Mouse (Mus musculus) limb, embryonic 14.5 days (tissue): ENCODE results near the gene Arhgap33. TPM values are rescaled to one million over a fixed set of nuclear protein-coding genes. Genes with fewer than 3 reads are reported as not detected.
"Not testable (repeated sequence)": the region's sequence is repeated elsewhere in the genome, so short reads cannot be mapped to it uniquely, and the experiment has no call there.

ENCODE experiments used
- ATAC-seq: fragments of 200-750 bp; cut with Nextera tagmentation; 2 replicates; pipeline ENCODE4 v1.8.0; 2017; ENCODE audit warnings: low read depth, moderate number of reproducible peaks, moderate TSS enrichment; ENCODE audit not compliant: low FRiP score
- DNase-seq: peaks from one replicate; pipeline ENCODE4 v3.0.0-alpha.2; 2015; ENCODE audit warnings: low spot score
- H3K27ac ChIP-seq: fragments of 300-500 bp; sonication (generic); replicated peaks from 2 replicates; pipeline ENCODE4 v1.5.1; 2014; ENCODE audit warnings: low read depth, mild to moderate bottlenecking, low read length, moderate library complexity, mixed read lengths
- H3K27me3 ChIP-seq: fragments of 300-500 bp; sonication (generic); 2 replicates; pipeline ENCODE4 v1.6.1; 2014; ENCODE audit warnings: low read length, mixed read lengths; ENCODE audit not compliant: control insufficient read depth, insufficient read depth
- H3K36me3 ChIP-seq: fragments of 300-500 bp; sonication (generic); 2 replicates; pipeline ENCODE4 v1.6.1; 2014; ENCODE audit warnings: mild to moderate bottlenecking, low read length, moderate library complexity, mixed read lengths; ENCODE audit not compliant: control insufficient read depth, insufficient read depth
- H3K4me1 ChIP-seq: fragments of 300-500 bp; sonication (generic); 2 replicates; pipeline ENCODE4 v1.6.1; 2014; ENCODE audit warnings: antibody characterized with exemption, low read length, mixed read lengths; ENCODE audit not compliant: control insufficient read depth, insufficient read depth
- H3K4me2 ChIP-seq: fragments of 300-500 bp; sonication (generic); replicated peaks from 2 replicates; pipeline ENCODE4 v1.6.1; 2014; ENCODE audit warnings: low read depth, mild to moderate bottlenecking, low read length, moderate library complexity; ENCODE audit not compliant: severe bottlenecking
- H3K4me3 ChIP-seq: fragments of 300-500 bp; sonication (generic); replicated peaks from 2 replicates; pipeline ENCODE4 v1.5.1; 2014; ENCODE audit warnings: low read length
- H3K9ac ChIP-seq: fragments of 300-500 bp; sonication (generic); 2 replicates; pipeline ENCODE4 v1.6.1; 2014; ENCODE audit warnings: mild to moderate bottlenecking, low read depth, low read length, moderate library complexity; ENCODE audit not compliant: severe bottlenecking
- H3K9me3 ChIP-seq: fragments of 300-500 bp; sonication (generic); 2 replicates; pipeline ENCODE4 v1.6.1; 2016; ENCODE audit warnings: low read length; ENCODE audit not compliant: control insufficient read depth
- POLR2A ChIP-seq: fragments of 200-500 bp; IDR thresholded peaks from 2 replicates; pipeline ENCODE4 v1.8.0; 2012; ENCODE audit warnings: inconsistent platforms, mild to moderate bottlenecking, moderate library complexity, borderline replicate concordance; ENCODE audit not compliant: insufficient read depth, insufficient read length; ENCODE audit errors: extremely low read depth
- WGBS: fragments of 180-500 bp; shearing (Covaris S2); extraction: QIAGEN DNeasy Blood & Tissue Kit; methylation state at CpG from one replicate; pipeline ENCODE4 v1.1.7; 2014; 5-methylcytosine and 5-hydroxymethylcytosine counted together
- polyA plus RNA-seq, 2 experiments: library from polyadenylated mRNA; depleted of rRNA in 1 of 2; stranded (reverse) in 1 of 2; unstranded in 1 of 2; fragments of >200 nt; fragmentation: Nextera tagmentation in 1 of 2; extraction: Ambion mirVana in 1 of 2; gene quantifications; 2 replicates each; pipeline versions ENCODE4 v1.2.1 to v1.2.3; 2012 to 2014

The Arhgap33 gene
- polyA plus RNA-seq, 2 experiments, result 9.7 to 66.1 TPM

DNA sequence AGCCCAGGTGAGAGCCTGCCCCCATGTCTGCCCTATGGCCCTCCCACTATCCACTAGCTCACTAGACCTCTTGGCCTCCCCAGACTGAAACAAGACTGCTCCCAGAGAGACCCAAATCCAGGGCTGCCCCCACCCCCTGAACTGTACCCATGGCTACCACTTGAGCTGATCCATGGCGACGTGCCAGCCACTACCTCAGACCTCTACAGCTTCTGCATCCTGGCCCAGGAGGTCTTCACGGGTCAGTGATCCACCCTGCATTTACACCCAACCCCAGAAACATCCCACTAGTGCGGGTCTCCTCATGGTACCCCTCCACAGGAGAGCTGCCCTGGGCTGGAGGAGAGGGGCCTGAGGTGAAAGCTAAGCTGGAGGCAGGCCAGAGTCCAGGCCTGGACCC lies 14.5 kb downstream of the Arhgap33 start:
- H3K36me3 ChIP-seq, result peaks cover 24% of the 10 kb centered on the region
- WGBS, result 75% methylated on average over 4 of the region's 4 CpGs
- H3K4me1 ChIP-seq, result no peaks in the 10 kb centered on the region
- no peak for TF ChIP-seq POLR2A
- ATAC-seq (no peak), DNase-seq (no peak)
- no peak overlapping the region for H3K27ac ChIP-seq
- H3K4me3 ChIP-seq, result no peak overlapping the region
- no peaks in the 10 kb centered on the region for H3K9me3 ChIP-seq
- no peak overlapping the region for H3K4me2 ChIP-seq
- H3K9ac ChIP-seq, result no peak overlapping the region
- H3K27me3 ChIP-seq, result no peaks in the 10 kb centered on the region

DNA sequence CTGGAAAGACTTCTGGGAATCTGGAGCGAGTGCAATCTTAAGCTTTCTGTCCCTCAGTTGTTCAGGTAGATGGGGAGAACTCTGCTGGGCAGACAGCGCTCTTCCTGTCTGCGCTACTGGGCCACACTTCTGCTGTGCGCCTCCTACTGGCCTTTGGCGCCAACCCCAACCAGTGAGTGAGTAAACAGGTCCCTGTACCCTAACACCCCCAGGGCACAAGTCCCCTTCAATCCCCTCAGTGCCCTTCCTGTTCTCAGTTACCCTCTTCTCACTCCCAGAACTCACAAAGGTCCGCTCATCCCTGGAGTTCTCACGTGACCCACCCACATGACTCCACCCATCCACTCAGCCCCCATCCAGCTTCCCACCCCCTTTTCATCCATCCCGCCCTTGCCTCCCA lies 16.5 kb downstream of the Arhgap33 start:
- Histone ChIP-seq H3K9ac (no peak overlapping the region), H3K27me3 (no peaks in the 10 kb centered on the region), H3K4me1 (no peaks in the 10 kb centered on the region), H3K27ac (no peak overlapping the region), H3K4me3 (no peak overlapping the region), H3K9me3 (no peaks in the 10 kb centered on the region), H3K36me3 (peaks cover 4% of the 10 kb centered on the region), H3K4me2 (no peak overlapping the region)
- 46% methylated on average over 8 of the region's 8 CpGs for WGBS
- no peak for ATAC-seq
- no peak for DNase-seq
- no peak for TF ChIP-seq POLR2A

DNA sequence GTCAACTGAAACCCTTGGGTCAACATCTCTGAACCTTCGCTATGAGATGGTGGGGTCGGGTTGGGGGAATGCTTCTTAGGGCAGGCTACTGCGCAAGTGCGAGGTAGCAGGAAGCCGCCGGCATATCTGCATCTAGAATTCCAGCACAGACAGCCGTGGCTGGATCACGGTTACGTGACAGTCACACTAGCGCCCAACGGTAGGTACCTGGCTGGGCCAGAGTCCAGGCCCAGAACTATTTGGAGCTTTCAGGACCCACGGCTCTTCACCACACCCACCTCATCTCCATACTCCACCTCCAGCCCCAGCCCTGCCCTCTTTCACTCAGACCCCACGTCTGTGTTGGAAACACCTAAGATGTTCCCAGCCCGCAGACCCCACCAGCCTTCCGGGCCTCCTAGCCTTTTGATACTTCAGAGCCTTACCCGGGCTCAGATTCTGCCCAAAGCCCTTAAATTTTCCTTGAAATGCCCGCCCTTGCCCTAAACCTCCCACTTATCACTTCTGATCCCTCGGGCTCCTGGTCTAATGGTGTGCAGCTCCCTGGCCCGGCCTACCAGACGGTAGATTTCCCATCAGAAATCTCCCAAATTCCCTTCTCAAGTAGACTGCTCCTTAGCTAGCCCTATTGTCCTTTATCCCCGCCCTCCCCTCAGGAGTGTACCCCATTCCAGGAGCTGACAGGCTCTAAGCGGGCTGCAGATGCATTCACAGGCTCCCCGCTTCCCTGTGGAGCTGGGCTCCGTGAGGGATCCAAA lies 19.7 kb downstream of the Arhgap33 start:
- Histone ChIP-seq H3K4me3 (no peak overlapping the region), H3K9ac (no peak overlapping the region), H3K36me3 (no peaks in the 10 kb centered on the region), H3K27me3 (no peaks in the 10 kb centered on the region), H3K9me3 (no peaks in the 10 kb centered on the region), H3K4me2 (no peak overlapping the region), H3K27ac (no peak overlapping the region), H3K4me1 (no peaks in the 10 kb centered on the region)
- 63% methylated on average over 24 of the region's 24 CpGs for WGBS
- ATAC-seq (no peak), DNase-seq (no peak)
- TF ChIP-seq POLR2A, result no peak

DNA sequence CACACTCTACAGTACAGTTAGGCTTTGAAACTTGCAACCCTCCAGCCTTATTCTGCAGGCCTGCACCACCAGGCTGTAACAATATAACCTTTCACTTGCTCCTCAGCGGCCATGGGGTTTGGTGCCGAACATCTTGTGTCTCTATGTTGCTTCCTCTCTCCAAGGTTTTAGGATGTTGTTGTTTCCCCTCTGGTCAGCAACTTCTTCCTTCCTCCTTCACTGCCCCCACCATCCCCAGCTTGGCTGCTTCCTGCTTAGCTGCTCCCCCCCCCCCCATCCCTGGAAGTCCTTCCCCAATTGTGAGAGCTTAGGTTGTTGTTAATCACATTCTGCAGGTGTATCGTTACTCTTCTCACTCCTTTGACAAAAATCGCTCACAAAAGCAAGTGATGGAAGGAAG lies 26.8 kb downstream of the Arhgap33 start:
- no peak overlapping the region for H3K4me2 ChIP-seq
- no peaks in the 10 kb centered on the region for H3K27me3 ChIP-seq
- DNase-seq (no peak), ATAC-seq (no peak)
- no peaks in the 10 kb centered on the region for H3K4me1 ChIP-seq
- no peaks in the 10 kb centered on the region for H3K36me3 ChIP-seq
- no peak for TF ChIP-seq POLR2A
- H3K9me3 ChIP-seq, result no peaks in the 10 kb centered on the region
- no peak overlapping the region for H3K9ac ChIP-seq
- 74% methylated on average over 4 of the region's 4 CpGs for WGBS
- H3K4me3 ChIP-seq, result no peak overlapping the region
- H3K27ac ChIP-seq, result no peak overlapping the region

DNA sequence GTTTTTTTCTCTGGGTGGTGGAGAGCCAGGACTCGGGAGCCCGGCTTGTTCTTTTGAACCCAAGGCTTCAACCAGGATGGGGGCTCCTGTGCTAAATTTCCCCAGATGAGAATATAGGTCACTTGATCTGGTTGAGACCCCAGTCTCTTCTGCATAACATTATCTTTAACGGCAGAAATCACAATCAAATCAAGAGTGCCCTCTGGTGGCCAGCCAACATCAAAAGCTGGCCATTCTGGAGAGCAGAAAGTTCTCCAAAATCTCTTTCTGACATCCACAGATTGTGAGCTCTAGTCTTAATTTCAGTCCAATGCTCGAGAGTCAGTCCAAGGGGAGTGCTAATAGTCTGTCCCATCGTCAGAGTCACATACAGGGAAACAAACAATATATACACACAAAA lies 33.7 kb downstream of the Arhgap33 start:
- ATAC-seq, DNase-seq, H3K4me1 ChIP-seq, H3K27ac ChIP-seq, H3K36me3 ChIP-seq, H3K9me3 ChIP-seq, H3K9ac ChIP-seq, H3K4me2 ChIP-seq, H3K4me3 ChIP-seq, H3K27me3 ChIP-seq: not testable (repeated sequence)
- 75% methylated on average over 5 of the region's 5 CpGs for WGBS

DNA sequence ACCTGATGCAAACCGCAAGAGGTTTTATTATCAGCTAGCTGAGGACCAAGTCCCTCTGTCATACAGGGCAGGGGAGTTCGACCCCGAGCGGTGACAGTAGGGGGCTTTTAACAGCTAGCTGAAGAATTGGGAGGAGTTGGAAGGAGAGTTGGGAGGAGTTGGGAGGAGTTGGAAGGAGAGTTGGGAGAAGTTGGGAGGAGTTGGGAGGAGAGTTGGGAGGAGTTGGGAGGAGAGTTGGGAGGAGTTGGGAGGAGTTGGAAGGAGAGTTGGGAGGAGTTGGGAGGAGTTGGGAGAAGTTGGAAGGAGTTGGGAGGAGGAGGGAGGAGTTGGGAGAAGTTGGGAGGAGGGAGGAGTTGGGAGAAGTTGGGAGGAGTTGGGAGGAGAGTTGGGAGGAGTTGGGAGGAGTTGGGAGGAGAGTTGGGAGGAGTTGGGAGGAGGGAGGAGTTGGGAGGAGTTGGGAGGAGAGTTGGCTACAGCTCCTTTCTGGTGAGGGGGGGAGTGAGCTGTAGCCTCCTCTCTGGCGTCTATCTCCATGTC lies 39.3 kb downstream of the Arhgap33 start:
- 51% methylated on average over 5 of the region's 5 CpGs for WGBS
- DNase-seq, result not testable (repeated sequence)

More for the DNA sequence above, 39.3 kb downstream of the Arhgap33 start:
- not testable (repeated sequence) for ATAC-seq, H3K4me3 ChIP-seq, H3K9me3 ChIP-seq, H3K27me3 ChIP-seq, H3K36me3 ChIP-seq, H3K27ac ChIP-seq, H3K9ac ChIP-seq, H3K4me1 ChIP-seq, H3K4me2 ChIP-seq
